In the genomic region with DNA sequence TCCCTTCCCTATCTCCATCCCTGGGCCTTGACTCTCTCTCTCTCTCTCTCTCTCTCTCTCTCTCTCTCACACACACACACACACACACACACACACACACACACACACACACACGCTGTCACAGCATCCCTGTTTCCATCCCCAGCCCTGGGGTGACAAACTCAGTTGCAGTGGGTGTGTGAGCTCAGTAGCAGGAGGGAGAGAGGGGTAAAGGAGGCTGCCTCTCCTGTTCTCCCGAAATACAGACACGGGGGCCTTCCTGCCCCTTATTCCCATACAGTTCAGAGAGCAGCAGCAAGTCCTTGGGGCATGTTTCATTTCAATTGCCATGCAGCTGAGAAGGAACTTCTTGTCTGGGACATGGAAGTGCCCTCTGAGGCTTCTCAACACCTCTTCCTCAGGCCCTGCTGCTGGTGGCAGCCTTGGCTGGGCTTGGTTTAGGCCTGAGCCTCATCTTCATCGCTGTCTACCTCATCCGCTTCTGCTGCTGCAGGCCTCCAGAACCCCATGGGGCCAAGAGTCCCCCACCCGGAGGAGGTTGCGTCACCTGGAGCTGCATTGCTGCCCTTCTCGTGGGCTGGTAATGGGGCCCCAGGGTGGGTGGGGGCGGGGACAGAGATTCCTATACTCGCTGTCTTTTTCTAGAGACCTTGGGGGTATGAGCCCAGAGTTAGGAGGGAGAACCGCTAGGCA, we compare ENCODE assay signal across 12 mouse cellular contexts. TPM values are rescaled to one million over a fixed set of nuclear protein-coding genes. Genes with fewer than 3 reads are reported as not detected.
DNase-seq lines count a peak whose midpoint lies in the region; ATAC-seq lines count a peak whose summit lies in the region.
"Had no signal": no experiment of that assay in that cellular context is flagged by ENCODE, and none has a peak within 500 bp of the region (broad histone marks: within the 10 kb centered on the region; RNA-seq: fewer than 3 reads in every experiment).

No protein-coding gene starts in this region.

- H3K27ac ChIP-seq in forebrain, embryonic 13.5 days: peak overlapping the region; percentile 96
- H3K27ac ChIP-seq in midbrain, embryonic 11.5 days (ENCODE audit: low read depth, low read length): peak overlapping the region; percentile 97
- no peak overlapping the region for H3K27ac ChIP-seq in intestine, embryonic 16.5 days (ENCODE audit: low read length)
- H3K27ac ChIP-seq: embryonic facial prominence, embryonic 15.5 days; liver, embryonic 14.5 days; stomach, embryonic 15.5 days had no signal

- H3K4me2 ChIP-seq in forebrain, embryonic 13.5 days: peak overlapping the region; percentile 77
- H3K4me2 ChIP-seq in midbrain, embryonic 11.5 days: peak overlapping the region; percentile 30
- H3K4me2 ChIP-seq in intestine, embryonic 16.5 days (ENCODE audit: low read depth, low read length): no peak overlapping the region
- H3K4me2 ChIP-seq: embryonic facial prominence, embryonic 15.5 days; stomach, embryonic 15.5 days had no signal

- no peak for ATAC-seq in forebrain, embryonic 13.5 days
- ATAC-seq in midbrain, embryonic 11.5 days (ENCODE audit: low FRiP score): no peak
- no peak for ATAC-seq in intestine, embryonic 16.5 days
- ATAC-seq in megakaryocyte-erythroid progenitor cell, adult 5-6 weeks (replicated peaks; ENCODE audit: low FRiP score, low TSS enrichment, poor library complexity, severe bottlenecking): no peak

- H3K27me3 ChIP-seq in forebrain, embryonic 13.5 days: no peaks in the 10 kb centered on the region
- no peaks in the 10 kb centered on the region for H3K27me3 ChIP-seq in midbrain, embryonic 11.5 days (ENCODE audit: control insufficient read depth, insufficient read depth, low read length)
- peaks cover 26% of the 10 kb centered on the region for H3K27me3 ChIP-seq in intestine, embryonic 16.5 days (replicated peaks; ENCODE audit: control insufficient read depth, insufficient read depth, low read length)

- 29% methylated on average over 11 of the region's 11 CpGs for WGBS in forebrain, embryonic 13.5 days
- WGBS in midbrain, embryonic 11.5 days: 57% methylated on average over 11 of the region's 11 CpGs
- WGBS in intestine, embryonic 16.5 days: 53% methylated on average over 11 of the region's 11 CpGs

- H3K36me3 ChIP-seq in forebrain, embryonic 13.5 days (ENCODE audit: poor library complexity, severe bottlenecking): peaks cover 20% of the 10 kb centered on the region
- H3K36me3 ChIP-seq in midbrain, embryonic 11.5 days (ENCODE audit: control insufficient read depth, insufficient read depth, low read length): no peaks in the 10 kb centered on the region; the same call in 1 of the 2 replicates
- H3K36me3 ChIP-seq in intestine, embryonic 16.5 days (ENCODE audit: control insufficient read depth, insufficient read depth, low read length): no peaks in the 10 kb centered on the region
- H3K36me3 ChIP-seq: embryonic facial prominence, embryonic 15.5 days; stomach, embryonic 15.5 days had no signal

- peak; percentile 54 for DNase-seq in right cerebral cortex, postnatal 25 days
- DNase-seq in right cerebral cortex, adult 18-20 months: no peak
- DNase-seq in midbrain, embryonic 11.5 days (ENCODE audit: low spot score, missing footprints): peak; percentile 77
- DNase-seq in adrenal gland, postnatal 14 days: no peak
- DNase-seq: gastrocnemius, postnatal 10 days; kidney, adult 9 months had no signal

- H3K9me3 ChIP-seq in forebrain, embryonic 13.5 days (replicated peaks): no peaks in the 10 kb centered on the region
- no peaks in the 10 kb centered on the region for H3K9me3 ChIP-seq in midbrain, embryonic 11.5 days (ENCODE audit: control insufficient read depth, low read length)
- no peaks in the 10 kb centered on the region for H3K9me3 ChIP-seq in intestine, embryonic 16.5 days (ENCODE audit: control insufficient read depth, low read length)
- H3K9me3 ChIP-seq: embryonic facial prominence, embryonic 15.5 days; stomach, embryonic 15.5 days had no signal

- H3K4me3 ChIP-seq in forebrain, embryonic 13.5 days: peak overlapping the region; percentile 81
- no peak overlapping the region; the same call in 1 of the 2 replicates for H3K4me3 ChIP-seq in midbrain, embryonic 11.5 days (ENCODE audit: low read depth, low read length)
- no peak overlapping the region for H3K4me3 ChIP-seq in intestine, embryonic 16.5 days (ENCODE audit: low read length)
- H3K4me3 ChIP-seq: embryonic facial prominence, embryonic 15.5 days; stomach, embryonic 15.5 days had no signal

- H3K9ac ChIP-seq in forebrain, embryonic 13.5 days: peak overlapping the region; percentile 94
- peak overlapping the region; percentile 44; the same call in 1 of the 2 replicates for H3K9ac ChIP-seq in midbrain, embryonic 11.5 days (ENCODE audit: low read length)
- H3K9ac ChIP-seq in intestine, embryonic 16.5 days (ENCODE audit: low read depth, low read length): no peak overlapping the region
- H3K9ac ChIP-seq: embryonic facial prominence, embryonic 15.5 days; liver, embryonic 14.5 days; stomach, embryonic 15.5 days had no signal

- H3K4me1 ChIP-seq in forebrain, embryonic 13.5 days: peaks cover 75% of the 10 kb centered on the region
- peaks cover 52% of the 10 kb centered on the region for H3K4me1 ChIP-seq in midbrain, embryonic 11.5 days (ENCODE audit: control insufficient read depth, insufficient read depth, low read length)
- peaks cover 5% of the 10 kb centered on the region; the same call in 1 of the 2 replicates for H3K4me1 ChIP-seq in intestine, embryonic 16.5 days (ENCODE audit: control insufficient read depth, insufficient read depth, low read length)

RNA-seq across cellular contexts. Expression of a gene that starts 3.0 kb away (rescaled TPM):
- polyA plus RNA-seq in forebrain, embryonic 13.5 days (2015; fragmentation: Nextera tagmentation; extraction: Ambion mirVana): 121 and 149 TPM in 2 replicates
- 33.8 and 43.6 TPM in 2 replicates for polyA plus RNA-seq in midbrain, embryonic 11.5 days (2014; fragmentation: Nextera tagmentation; extraction: Ambion mirVana)
- 5.2 and 6.5 TPM in 2 replicates for polyA plus RNA-seq in intestine, embryonic 16.5 days (2015; fragmentation: Nextera tagmentation; extraction: Ambion mirVana)
- not detected in 2 replicates for total RNA-seq in megakaryocyte-erythroid progenitor cell, adult 5-6 weeks (2014; fragmentation: Nextera tagmentation)
- total RNA-seq in megakaryocyte-erythroid progenitor cell, adult 5-6 weeks (2017): not detected in 2 replicates
- 5.2 and 5.6 TPM in 2 replicates for total RNA-seq in adrenal gland, postnatal 14 days (2021)

RNA-seq across cellular contexts. Expression of a gene that starts 14.6 kb away (rescaled TPM):
- 61.3 and 71.1 TPM in 2 replicates for polyA plus RNA-seq in forebrain, embryonic 13.5 days (2015; fragmentation: Nextera tagmentation; extraction: Ambion mirVana)
- 44.4 and 45.6 TPM in 2 replicates for polyA plus RNA-seq in midbrain, embryonic 11.5 days (2014; fragmentation: Nextera tagmentation; extraction: Ambion mirVana)
- 35.5 and 40.3 TPM in 2 replicates for polyA plus RNA-seq in intestine, embryonic 16.5 days (2015; fragmentation: Nextera tagmentation; extraction: Ambion mirVana)
- total RNA-seq in megakaryocyte-erythroid progenitor cell, adult 5-6 weeks (2014; fragmentation: Nextera tagmentation): 102 and 142 TPM in 2 replicates
- total RNA-seq in megakaryocyte-erythroid progenitor cell, adult 5-6 weeks (2017): 21.7 and 26.6 TPM in 2 replicates
- 97.9 and 129 TPM in 2 replicates for total RNA-seq in adrenal gland, postnatal 14 days (2021)

RNA-seq across cellular contexts. Expression of a gene that starts 28.0 kb away (rescaled TPM):
- polyA plus RNA-seq in forebrain, embryonic 13.5 days (2015; fragmentation: Nextera tagmentation; extraction: Ambion mirVana): 3.5 and 3.9 TPM in 2 replicates
- polyA plus RNA-seq in midbrain, embryonic 11.5 days (2014; fragmentation: Nextera tagmentation; extraction: Ambion mirVana): 1.5 and 2.0 TPM in 2 replicates
- polyA plus RNA-seq in intestine, embryonic 16.5 days (2015; fragmentation: Nextera tagmentation; extraction: Ambion mirVana): 6.8 and 7.1 TPM in 2 replicates
- total RNA-seq in megakaryocyte-erythroid progenitor cell, adult 5-6 weeks (2014; fragmentation: Nextera tagmentation): 0.47 TPM in 1 of 2 replicates, not detected in the other
- total RNA-seq in megakaryocyte-erythroid progenitor cell, adult 5-6 weeks (2017): 2.6 and 3.2 TPM in 2 replicates
- total RNA-seq in adrenal gland, postnatal 14 days (2021): 8.7 and 11.8 TPM in 2 replicates

RNA-seq across cellular contexts. Expression of a gene that starts 42.4 kb away (rescaled TPM):
- polyA plus RNA-seq in forebrain, embryonic 13.5 days (2015; fragmentation: Nextera tagmentation; extraction: Ambion mirVana): 5.1 and 5.2 TPM in 2 replicates
- 15.6 and 17.4 TPM in 2 replicates for polyA plus RNA-seq in midbrain, embryonic 11.5 days (2014; fragmentation: Nextera tagmentation; extraction: Ambion mirVana)
- 83.5 and 84.5 TPM in 2 replicates for polyA plus RNA-seq in intestine, embryonic 16.5 days (2015; fragmentation: Nextera tagmentation; extraction: Ambion mirVana)
- total RNA-seq in megakaryocyte-erythroid progenitor cell, adult 5-6 weeks (2014; fragmentation: Nextera tagmentation): not detected in 2 replicates
- not detected in 2 replicates for total RNA-seq in megakaryocyte-erythroid progenitor cell, adult 5-6 weeks (2017)
- 27.8 and 29.7 TPM in 2 replicates for total RNA-seq in adrenal gland, postnatal 14 days (2021)

RNA-seq across cellular contexts. Expression of a gene that starts 59.2 kb away (rescaled TPM):
- polyA plus RNA-seq in forebrain, embryonic 13.5 days (2015; fragmentation: Nextera tagmentation; extraction: Ambion mirVana): 1.9 and 2.5 TPM in 2 replicates
- polyA plus RNA-seq in midbrain, embryonic 11.5 days (2014; fragmentation: Nextera tagmentation; extraction: Ambion mirVana): 1.1 and 1.5 TPM in 2 replicates
- 2.9 and 3.5 TPM in 2 replicates for polyA plus RNA-seq in intestine, embryonic 16.5 days (2015; fragmentation: Nextera tagmentation; extraction: Ambion mirVana)
- total RNA-seq in megakaryocyte-erythroid progenitor cell, adult 5-6 weeks (2014; fragmentation: Nextera tagmentation): 10.6 and 13.4 TPM in 2 replicates
- total RNA-seq in megakaryocyte-erythroid progenitor cell, adult 5-6 weeks (2017): 7.2 and 22.0 TPM in 2 replicates
- 0.59 and 1.8 TPM in 2 replicates for total RNA-seq in adrenal gland, postnatal 14 days (2021)

Comparison
In these comparisons a context has a peak if more than half of its experiments do, and no peak if none do; other contexts are left out.
1. DNase-seq: peak in right cerebral cortex, postnatal 25 days (single experiment) and midbrain, embryonic 11.5 days (single experiment); none in right cerebral cortex, adult 18-20 months (single experiment) and adrenal gland, postnatal 14 days (single experiment).